Mouse (Mus musculus) embryo, embryonic 10.5 days (tissue): ENCODE data around the gene Olfr1156.

ENCODE experiments used
- DNase-seq: peaks from one replicate; pipeline ENCODE4 v3.0.0-alpha.2; 2015; ENCODE audit warnings: low spot score

The Olfr1156 gene

DNA sequence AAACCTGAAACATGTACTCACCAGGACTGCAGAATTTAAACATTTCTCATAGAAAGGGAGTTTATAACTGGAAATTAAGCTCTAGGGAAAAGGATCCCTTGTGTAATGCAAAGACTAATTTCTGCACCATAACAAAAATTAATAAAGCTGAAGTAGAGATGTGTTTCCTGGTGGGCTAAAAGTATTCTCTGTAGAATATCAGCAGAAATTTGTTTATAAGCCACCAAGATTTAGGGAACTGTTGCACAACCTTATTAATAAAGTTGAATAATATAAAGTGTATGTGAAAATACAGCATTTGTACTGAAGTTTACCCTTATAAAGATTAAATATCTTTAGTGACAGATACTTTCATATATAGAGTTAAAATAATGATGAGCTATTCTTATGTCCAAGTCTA lies at the start of gene Olfr1156:
Gene Olfr1156, minus strand, starts transcription at position 101 of the 400 bp plus-strand sequence.
- DNase-seq, result no peak

DNA sequence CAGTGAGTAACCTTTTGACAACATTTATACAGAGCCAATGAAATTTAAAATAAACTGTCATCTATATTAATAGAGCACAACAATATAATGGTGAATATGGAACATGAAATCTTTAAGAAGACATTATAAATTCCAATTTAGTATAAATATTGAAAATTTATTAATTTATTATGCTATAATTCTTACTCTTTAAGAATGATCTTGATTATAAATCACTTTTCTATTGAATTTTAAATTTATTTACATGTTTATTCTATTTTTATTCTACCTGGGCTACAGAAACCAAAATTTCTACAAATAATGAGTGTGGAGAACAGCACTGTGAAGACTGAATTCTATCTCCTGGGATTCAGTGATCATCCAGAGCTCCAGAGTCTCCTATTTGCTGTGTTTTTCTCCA lies 36.9 kb upstream of the Olfr1156 start, which contains the start of gene Olfr1158:
Gene Olfr1158, plus strand, starts transcription at position 301 of the 400 bp plus-strand sequence.
- no peak for DNase-seq

DNA sequence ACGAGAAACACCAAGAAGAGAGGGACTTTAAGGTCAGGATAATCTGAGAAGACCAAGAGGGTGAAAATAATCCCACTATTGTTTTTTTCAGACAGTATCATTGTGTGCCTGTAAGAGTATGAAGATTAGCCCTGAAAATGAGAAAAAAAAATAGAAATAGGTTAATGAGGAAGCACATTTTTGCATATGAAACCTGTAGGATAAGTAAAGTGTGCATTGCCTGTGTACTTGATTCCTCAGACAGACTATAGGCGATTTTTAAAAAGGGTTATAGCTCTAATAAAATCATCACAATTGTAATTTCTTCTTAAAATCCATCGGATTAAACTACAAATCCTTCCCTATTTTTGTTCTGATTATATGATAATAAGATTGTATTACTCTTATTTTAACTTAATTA lies 21.7 kb upstream of the Olfr1156 start, which contains the start of gene Olfr74:
Gene Olfr74, minus strand, starts transcription at position 101 of the 400 bp plus-strand sequence.
- no peak for DNase-seq

DNA sequence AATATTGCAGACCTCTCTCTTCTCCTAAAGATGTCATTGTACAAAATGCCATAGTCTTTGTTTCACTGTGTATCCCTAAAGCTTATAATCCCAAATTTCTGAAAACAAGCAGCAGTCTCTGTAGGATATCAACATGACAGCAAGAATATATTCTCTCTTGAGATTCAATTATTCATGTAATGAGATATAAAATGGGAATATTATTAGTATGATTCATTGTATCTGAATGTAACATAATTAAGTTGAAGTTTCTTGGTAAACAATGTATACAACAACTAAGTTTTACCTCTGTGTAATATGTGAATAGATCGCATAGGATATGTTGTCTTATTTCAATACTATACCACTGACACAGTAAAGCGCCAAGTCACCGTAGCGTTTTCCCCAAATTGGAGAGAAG lies 15.3 kb upstream of the Olfr1156 start, which contains the start of gene Olfr1157:
Gene Olfr1157, minus strand, starts transcription at position 101 of the 400 bp plus-strand sequence.
- no peak for DNase-seq

DNA sequence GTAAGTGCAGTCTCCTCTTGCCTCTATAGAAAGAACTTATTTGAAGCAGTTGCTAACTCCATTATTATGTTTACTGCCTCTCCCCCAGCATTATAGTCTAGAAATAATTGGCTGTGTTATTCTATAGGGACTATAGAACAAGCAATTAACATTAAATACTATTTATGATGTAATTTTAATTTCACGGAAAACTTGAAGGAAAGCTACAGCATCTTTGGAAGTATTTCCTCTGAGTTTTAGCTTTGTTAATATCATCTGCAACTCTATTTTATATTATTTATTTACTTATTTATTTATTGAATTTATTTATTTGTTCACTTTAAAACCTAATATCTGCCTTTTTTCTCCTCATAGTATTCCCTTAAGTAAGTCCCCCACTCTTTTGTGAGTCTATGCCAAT lies 7.9 kb downstream of the Olfr1156 start, which contains the start of gene Olfr1155:
Gene Olfr1155, minus strand, starts transcription at position 101 of the 400 bp plus-strand sequence.
- no peak for DNase-seq

DNA sequence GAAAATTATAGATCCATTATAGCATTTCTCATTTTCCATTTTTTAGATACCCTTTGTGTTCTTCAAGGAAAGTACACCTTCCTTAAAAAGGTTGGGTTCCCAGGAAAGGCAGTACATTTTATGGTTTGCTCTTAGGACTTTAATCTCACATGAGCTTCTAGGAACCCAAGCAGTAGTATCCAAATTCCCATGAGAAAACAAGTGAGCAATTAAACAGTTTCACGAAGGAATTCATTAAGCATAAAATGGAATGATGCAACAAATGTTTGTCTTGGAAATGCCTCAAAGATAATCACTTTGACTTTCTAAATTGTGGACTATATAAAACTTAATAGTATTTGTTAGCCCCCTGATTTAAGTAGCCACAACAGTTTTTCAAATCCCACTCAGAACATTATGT lies 47.8 kb downstream of the Olfr1156 start, which contains the start of gene Olfr1154:
Gene Olfr1154, minus strand, starts transcription at position 101 of the 400 bp plus-strand sequence.
- DNase-seq, result no peak
